Mouse (Mus musculus): ENCODE data around the gene Acly.

Gene Acly

GRCm38 (mm10) chr11:100555583-100555982, 27.8 kb upstream of the Acly start:
- peaks cover 90% of the 10 kb centered on the region for H3K4me1 ChIP-seq (replicated peaks; ENCODE audit: low read depth, low read length)
- TF ChIP-seq NANOG (IDR thresholded peaks at IDR 0.05; ENCODE audit: borderline replicate concordance, low read length) (no peak), CTCF (conservative IDR thresholded peaks at IDR 0.05; ENCODE audit: low read length) (peak; percentile 62), POU5F1 (IDR thresholded peaks at IDR 0.05; ENCODE audit: borderline replicate concordance, low read length) (no peak)
- H3K4me3 ChIP-seq (replicated peaks; ENCODE audit: low read length) = peak overlapping the region; percentile 73
- no peaks in the 10 kb centered on the region for H3K27me3 ChIP-seq (ENCODE audit: insufficient read depth, low read length)
- no peaks in the 10 kb centered on the region for H3K36me3 ChIP-seq (ENCODE audit: insufficient read depth, low read length)
- no peaks in the 10 kb centered on the region for H3K9me3 ChIP-seq (ENCODE audit: low read length)

- Histone ChIP-seq H3K4me1 (replicated peaks; ENCODE audit: low read depth, low read length) (peaks cover 92% of the 10 kb centered on the region), H3K27me3 (ENCODE audit: insufficient read depth, low read length) (no peaks in the 10 kb centered on the region), H3K4me3 (replicated peaks; ENCODE audit: low read length) (peak overlapping the region; percentile 39; the same call in 1 of the 2 replicates), H3K9me3 (ENCODE audit: low read length) (no peaks in the 10 kb centered on the region), H3K36me3 (ENCODE audit: insufficient read depth, low read length) (no peaks in the 10 kb centered on the region)
- TF ChIP-seq NANOG (IDR thresholded peaks at IDR 0.05; ENCODE audit: borderline replicate concordance, low read length) (no peak), POU5F1 (IDR thresholded peaks at IDR 0.05; ENCODE audit: borderline replicate concordance, low read length) (no peak), CTCF (conservative IDR thresholded peaks at IDR 0.05; ENCODE audit: low read length) (no peak)
These were observed 25.0 kb upstream of the Acly start for GRCm38 (mm10) chr11:100552842-100553241.

GRCm38 (mm10) chr11:100550101-100550500, 22.3 kb upstream of the Acly start:
- H3K36me3 ChIP-seq (ENCODE audit: insufficient read depth, low read length) = no peaks in the 10 kb centered on the region
- H3K27me3 ChIP-seq (ENCODE audit: insufficient read depth, low read length) = no peaks in the 10 kb centered on the region
- peaks cover 88% of the 10 kb centered on the region for H3K4me1 ChIP-seq (replicated peaks; ENCODE audit: low read depth, low read length)
- H3K9me3 ChIP-seq (ENCODE audit: low read length) = no peaks in the 10 kb centered on the region
- TF ChIP-seq NANOG (IDR thresholded peaks at IDR 0.05; ENCODE audit: borderline replicate concordance, low read length) (peak; percentile 99), POU5F1 (IDR thresholded peaks at IDR 0.05; ENCODE audit: borderline replicate concordance, low read length) (no peak)
- H3K4me3 ChIP-seq (replicated peaks; ENCODE audit: low read length) = peak overlapping the region; percentile 57

- TF ChIP-seq POU5F1 (IDR thresholded peaks at IDR 0.05; ENCODE audit: borderline replicate concordance, low read length) = no peak
- no peak for TF ChIP-seq CTCF (conservative IDR thresholded peaks at IDR 0.05; ENCODE audit: low read length)
- TF ChIP-seq NANOG (IDR thresholded peaks at IDR 0.05; ENCODE audit: borderline replicate concordance, low read length) = no peak
- Histone ChIP-seq H3K4me1 (replicated peaks; ENCODE audit: low read depth, low read length) (peaks cover 91% of the 10 kb centered on the region), H3K36me3 (ENCODE audit: insufficient read depth, low read length) (no peaks in the 10 kb centered on the region), H3K27me3 (ENCODE audit: insufficient read depth, low read length) (no peaks in the 10 kb centered on the region), H3K4me3 (replicated peaks; ENCODE audit: low read length) (peak overlapping the region; percentile 57), H3K9me3 (ENCODE audit: low read length) (no peaks in the 10 kb centered on the region)
These were observed 21.7 kb upstream of the Acly start for GRCm38 (mm10) chr11:100549466-100549865.

- Histone ChIP-seq H3K9me3 (ENCODE audit: low read length) (no peaks in the 10 kb centered on the region), H3K36me3 (ENCODE audit: insufficient read depth, low read length) (no peaks in the 10 kb centered on the region), H3K27me3 (ENCODE audit: insufficient read depth, low read length) (no peaks in the 10 kb centered on the region), H3K4me3 (replicated peaks; ENCODE audit: low read length) (no peak overlapping the region), H3K4me1 (replicated peaks; ENCODE audit: low read depth, low read length) (peaks cover 88% of the 10 kb centered on the region)
- TF ChIP-seq POU5F1 (IDR thresholded peaks at IDR 0.05; ENCODE audit: borderline replicate concordance, low read length) (no peak), CTCF (conservative IDR thresholded peaks at IDR 0.05; ENCODE audit: low read length) (no peak), NANOG (IDR thresholded peaks at IDR 0.05; ENCODE audit: borderline replicate concordance, low read length) (no peak)
These were observed 20.3 kb upstream of the Acly start for GRCm38 (mm10) chr11:100548141-100548540.

- Histone ChIP-seq H3K4me1 (replicated peaks; ENCODE audit: low read depth, low read length) (peaks cover 78% of the 10 kb centered on the region), H3K27me3 (ENCODE audit: insufficient read depth, low read length) (no peaks in the 10 kb centered on the region), H3K9me3 (ENCODE audit: low read length) (no peaks in the 10 kb centered on the region), H3K36me3 (ENCODE audit: insufficient read depth, low read length) (no peaks in the 10 kb centered on the region), H3K4me3 (replicated peaks; ENCODE audit: low read length) (no peak overlapping the region)
- TF ChIP-seq NANOG (IDR thresholded peaks at IDR 0.05; ENCODE audit: borderline replicate concordance, low read length) = no peak
- no peak for TF ChIP-seq CTCF (conservative IDR thresholded peaks at IDR 0.05; ENCODE audit: low read length)
- TF ChIP-seq POU5F1 (IDR thresholded peaks at IDR 0.05; ENCODE audit: borderline replicate concordance, low read length) = no peak
These were observed 19.2 kb upstream of the Acly start for GRCm38 (mm10) chr11:100546955-100547354.

GRCm38 (mm10) chr11:100545746-100546085, 17.9 kb upstream of the Acly start:
- Histone ChIP-seq H3K9me3 (ENCODE audit: low read length) (no peaks in the 10 kb centered on the region), H3K36me3 (ENCODE audit: insufficient read depth, low read length) (no peaks in the 10 kb centered on the region), H3K4me1 (replicated peaks; ENCODE audit: low read depth, low read length) (peaks cover 68% of the 10 kb centered on the region), H3K27me3 (ENCODE audit: insufficient read depth, low read length) (no peaks in the 10 kb centered on the region), H3K4me3 (replicated peaks; ENCODE audit: low read length) (peak overlapping the region; percentile 81)
- TF ChIP-seq POU5F1 (IDR thresholded peaks at IDR 0.05; ENCODE audit: borderline replicate concordance, low read length) = no peak
- no peak for TF ChIP-seq NANOG (IDR thresholded peaks at IDR 0.05; ENCODE audit: borderline replicate concordance, low read length)
- no peak for TF ChIP-seq CTCF (conservative IDR thresholded peaks at IDR 0.05; ENCODE audit: low read length)

GRCm38 (mm10) chr11:100544832-100545745, 17.3 kb upstream of the Acly start, which contains the start of gene Ttc25:
Gene Ttc25, plus strand, starts transcription at chr11:100545607.
- Histone ChIP-seq H3K4me3 (replicated peaks; ENCODE audit: low read length) (peak within 1 kb of the TSS; percentile 81), H3K4me1 (replicated peaks; ENCODE audit: low read depth, low read length) (peaks cover 62% of the 10 kb centered on the region), H3K27me3 (ENCODE audit: insufficient read depth, low read length) (no peaks in the 10 kb centered on the region), H3K9me3 (ENCODE audit: low read length) (no peaks in the 10 kb centered on the region), H3K36me3 (ENCODE audit: insufficient read depth, low read length) (no peaks in the 10 kb centered on the region)
- TF ChIP-seq NANOG (IDR thresholded peaks at IDR 0.05; ENCODE audit: borderline replicate concordance, low read length) = no peak
- TF ChIP-seq POU5F1 (IDR thresholded peaks at IDR 0.05; ENCODE audit: borderline replicate concordance, low read length) = peak; percentile 52; the same call in 1 of the 2 replicates
- no peak for TF ChIP-seq CTCF (conservative IDR thresholded peaks at IDR 0.05; ENCODE audit: low read length)
